Mouse (Mus musculus) CH12.LX (cell line): ENCODE data around the gene Rab5b. TPM values are rescaled to one million over a fixed set of nuclear protein-coding genes. Genes with fewer than 3 reads are reported as not detected.
"Not testable (repeated sequence)": the region's sequence is repeated elsewhere in the genome, so short reads cannot be mapped to it uniquely, and the experiment has no call there.

Source experiments
- DNase-seq: peaks from one replicate; pipeline ENCODE4 v3.0.0-alpha.2; 2013; ENCODE audit errors: extremely low read depth
- H3K27ac ChIP-seq: 2 replicates; pipeline ENCODE4 v1.5.1; 2012; ENCODE audit warnings: low read depth, mild to moderate bottlenecking, control low read depth, moderate library complexity; ENCODE audit not compliant: insufficient read depth
- H3K27me3 ChIP-seq: replicated peaks from 2 replicates; pipeline ENCODE3; 2012; ENCODE audit warnings: inconsistent platforms
- H3K36me3 ChIP-seq, 2 experiments: replicated peaks in 1 of 2; 2 replicates each; pipeline versions ENCODE3 to v1.6.1; 2012; ENCODE audit warnings: inconsistent platforms in 1 of 2, low read length in 1 of 2, mild to moderate bottlenecking in 1 of 2, mixed read lengths in 1 of 2, moderate library complexity in 1 of 2; ENCODE audit not compliant: control insufficient read depth in 1 of 2, insufficient read depth in 1 of 2
- H3K4me1 ChIP-seq, 2 experiments: 2 replicates each; pipeline ENCODE4 v1.6.1; 2012; ENCODE audit warnings: inconsistent platforms in 1 of 2, moderate library complexity in 1 of 2; ENCODE audit not compliant: insufficient read depth in 2 of 2, control insufficient read depth in 1 of 2
- H3K4me2 ChIP-seq: 2 replicates; pipeline ENCODE4 v1.6.1; 2012; ENCODE audit warnings: low read depth, mild to moderate bottlenecking, control low read depth; ENCODE audit not compliant: poor library complexity, insufficient read depth, severe bottlenecking
- H3K4me3 ChIP-seq, 3 experiments: fragments of 150-350 bp in 1 of 3; sonication (generic) in 1 of 3; replicated peaks in 1 of 3; 2 replicates each; pipeline versions ENCODE3 to v1.5.1; 2011 to 2012; ENCODE audit warnings: low read depth in 2 of 3, low read length in 2 of 3, mild to moderate bottlenecking in 2 of 3, moderate library complexity in 2 of 3, control low read depth in 1 of 3, improper control_type of control experiment in 1 of 3, inconsistent platforms in 1 of 3, mixed read lengths in 1 of 3; ENCODE audit not compliant: poor library complexity in 1 of 3
- H3K79me2 ChIP-seq: replicated peaks from 2 replicates; pipeline ENCODE4 v1.6.1; 2012; ENCODE audit warnings: mild to moderate bottlenecking, moderate library complexity; ENCODE audit not compliant: control insufficient read depth, poor library complexity, insufficient read depth, severe bottlenecking; ENCODE audit errors: extremely low read depth
- H3K9ac ChIP-seq: 2 replicates; pipeline ENCODE4 v1.6.1; 2012; ENCODE audit warnings: low read depth, mild to moderate bottlenecking, control low read depth, moderate library complexity; ENCODE audit not compliant: insufficient read depth
- H3K9me3 ChIP-seq: replicated peaks from 2 replicates; pipeline ENCODE3; 2012; ENCODE audit warnings: low read length, inconsistent platforms, mixed read lengths
- CHD2 ChIP-seq: IDR thresholded peaks from 2 replicates; pipeline ENCODE4 v1.6.1; 2011; ENCODE audit warnings: low read length, improper control_type of control experiment
- ELF1 ChIP-seq: IDR thresholded peaks from 2 replicates; pipeline ENCODE4 v1.6.1; 2014; ENCODE audit warnings: low read depth, mild to moderate bottlenecking, inconsistent platforms, low read length, improper control_type of control experiment
- IRF4 ChIP-seq: IDR thresholded peaks from 2 replicates; pipeline ENCODE4 v1.6.1; 2014; ENCODE audit warnings: low read depth, mild to moderate bottlenecking, inconsistent platforms, low read length, improper control_type of control experiment
- MEF2A ChIP-seq: IDR thresholded peaks from 2 replicates; pipeline ENCODE4 v1.6.1; 2014; ENCODE audit warnings: low read depth, mild to moderate bottlenecking, inconsistent platforms, low read length, improper control_type of control experiment, borderline replicate concordance
- NRF1 ChIP-seq: IDR thresholded peaks from 2 replicates; pipeline ENCODE4 v1.6.1; 2014; ENCODE audit warnings: low read depth, mild to moderate bottlenecking, inconsistent platforms, low read length, improper control_type of control experiment, moderate library complexity
- POLR2A ChIP-seq: IDR thresholded peaks from 2 replicates; pipeline ENCODE4 v1.6.1; 2011; ENCODE audit warnings: low read depth, mild to moderate bottlenecking, improper control_type of control experiment, low read length
- POLR2AphosphoS2 ChIP-seq: IDR thresholded peaks from 2 replicates; pipeline ENCODE4 v1.6.1; 2011; ENCODE audit warnings: low read depth, low read length, improper control_type of control experiment
- RAD21 ChIP-seq: IDR thresholded peaks from 2 replicates; pipeline ENCODE4 v1.6.1; 2011; ENCODE audit warnings: low read depth, mild to moderate bottlenecking, low read length, improper control_type of control experiment, moderate library complexity
- SMC3 ChIP-seq: IDR thresholded peaks from 2 replicates; pipeline ENCODE4 v1.6.1; 2011; ENCODE audit warnings: low read depth, low read length, improper control_type of control experiment
- TBP ChIP-seq: conservative IDR thresholded peaks from 2 replicates; pipeline ENCODE4 v1.6.1; 2011; ENCODE audit warnings: low read depth, low read length, improper control_type of control experiment
- UBTF ChIP-seq: IDR thresholded peaks from 2 replicates; pipeline ENCODE4 v1.6.1; 2012; ENCODE audit warnings: low read depth, mild to moderate bottlenecking, inconsistent platforms, low read length, improper control_type of control experiment, moderate library complexity
- ZC3H11A ChIP-seq: IDR thresholded peaks from 2 replicates; pipeline ENCODE4 v1.6.1; 2012; ENCODE audit warnings: low read depth, mild to moderate bottlenecking, inconsistent platforms, low read length, improper control_type of control experiment
- ZNF384 ChIP-seq: IDR thresholded peaks from 2 replicates; pipeline ENCODE4 v1.6.1; 2012; ENCODE audit warnings: low read depth, low read length, improper control_type of control experiment, inconsistent platforms
- dilution Hi-C: fragments of 300-500 bp; cut with MboI; formaldehyde crosslinking; loops from 2 replicates; pipeline ENCODE4 v1.14.3; 2020; ENCODE audit warnings: low sequenced_read_pairs; ENCODE audit not compliant: extremely low pct_unique_long_range_greater_than_20kb, extremely low pct_ligation_motif_present
- in situ Hi-C: fragments of 300-500 bp; cut with MboI; formaldehyde crosslinking; loops from 3 replicates; pipeline ENCODE4 v1.14.3; 2019; ENCODE audit warnings: low sequenced_read_pairs, low pct_ligation_motif_present, low pct_unique_long_range_greater_than_20kb, mixed read lengths
- polyA plus RNA-seq: library from polyadenylated mRNA; unstranded; fragments of >175 nt; gene quantifications from 2 replicates; pipeline ENCODE4 v1.2.1, GENCODE M21; 2012; ENCODE audit warnings: low read depth; ENCODE audit not compliant: insufficient read length
- total RNA-seq, 2 experiments: library from RNA; depleted of rRNA; stranded (reverse); fragments of 300-350 nt in 1 of 2; fragments of >200 nt in 1 of 2; gene quantifications; 2 replicates each; pipeline ENCODE4 v1.2.3; 2012 to 2014

Rab5b gene
- total and polyA plus RNA-seq, 3 experiments, result 20.4 to 34.4 (median 27.4) TPM

- Histone ChIP-seq H3K9ac (no peak overlapping the region), H3K36me3 (peaks cover 0 to 2% of the 10 kb centered on the region in 2 experiments), H3K4me2 (no peak overlapping the region), H3K4me3 (no peak overlapping the region), H3K4me1 (peaks cover 5 to 6% of the 10 kb centered on the region in 2 experiments), H3K9me3 (no peaks in the 10 kb centered on the region), H3K27me3 (no peaks in the 10 kb centered on the region), H3K79me2 (no peaks in the 10 kb centered on the region), H3K27ac (no peak overlapping the region)
- TF ChIP-seq ELF1 (no peak), POLR2AphosphoS2 (no peak), TBP (no peak), UBTF (no peak), POLR2A (no peak), IRF4 (no peak)
- in situ Hi-C loops, result no loop called here
- DNase-seq, result no peak
- dilution Hi-C loops, result no loop called here
Measured at GRCm38 (mm10) chr10:128631571-128631970, 64.5 kb downstream of the Rab5b start.

- H3K9ac ChIP-seq, H3K79me2 ChIP-seq, DNase-seq, H3K4me2 ChIP-seq, H3K27me3 ChIP-seq, H3K27ac ChIP-seq, H3K9me3 ChIP-seq, in situ Hi-C loops, dilution Hi-C loops, H3K36me3 ChIP-seq, H3K4me1 ChIP-seq, H3K4me3 ChIP-seq: not testable (repeated sequence)
Measured at GRCm38 (mm10) chr10:128630306-128630705, 65.8 kb downstream of the Rab5b start.

- in situ Hi-C loops, result loop anchor here (5.0 kb wide), 1 partner anchor 43 kb away; the partner anchor contains the start of gene Suox
Measured at GRCm38 (mm10) chr10:128629746-128630145, 66.3 kb downstream of the Rab5b start.

More at GRCm38 (mm10) chr10:128629746-128630145, 66.3 kb downstream of the Rab5b start:
- peaks cover 3% of the 10 kb centered on the region in 2 experiments for H3K4me1 ChIP-seq
- DNase-seq, result no peak
- peaks cover 15% of the 10 kb centered on the region for H3K79me2 ChIP-seq
- no peak overlapping the region for H3K27ac ChIP-seq
- no peaks in the 10 kb centered on the region for H3K27me3 ChIP-seq
- dilution Hi-C loops, result no loop called here
- H3K9me3 ChIP-seq, result no peaks in the 10 kb centered on the region
- no peak overlapping the region for H3K9ac ChIP-seq
- peaks cover 8 to 13% of the 10 kb centered on the region in 2 experiments for H3K36me3 ChIP-seq
- TF ChIP-seq CHD2, result no peak
- TF ChIP-seq SMC3, result no peak
- TF ChIP-seq ZNF384, result no peak
- TF ChIP-seq UBTF, result no peak
- no peak for TF ChIP-seq MEF2A
- no peak for TF ChIP-seq ZC3H11A
- TF ChIP-seq RAD21, result no peak
- no peak for TF ChIP-seq ELF1
- no peak for TF ChIP-seq NRF1
- TF ChIP-seq, all 38 proteins: peak for 0
- Histone ChIP-seq H3K4me2 (no peak overlapping the region), H3K4me3 (no peak overlapping the region)
